Mouse (Mus musculus) thymus, adult 18-20 months (tissue): ENCODE data around the gene Cenpp.
"Not testable (repeated sequence)": the region's sequence is repeated elsewhere in the genome, so short reads cannot be mapped to it uniquely, and the experiment has no call there.

Experiments
- DNase-seq, 2 experiments: peaks; one replicate each; pipeline ENCODE4 v3.0.0; 2022; ENCODE audit warnings: mixed read lengths in 2 of 2

Gene Cenpp

GRCm38 (mm10) chr13:49603603-49604002, 49.0 kb downstream of the Cenpp start:
- DNase-seq: no peak

GRCm38 (mm10) chr13:49602541-49602940, 50.0 kb downstream of the Cenpp start:
- DNase-seq: not testable (repeated sequence)

GRCm38 (mm10) chr13:49586062-49586461, 66.5 kb downstream of the Cenpp start:
- no peak for DNase-seq

- no peak for DNase-seq
Measured at GRCm38 (mm10) chr13:49584307-49585005, 68.1 kb downstream of the Cenpp start.

GRCm38 (mm10) chr13:49583859-49584258, 68.7 kb downstream of the Cenpp start:
- DNase-seq: no peak

GRCm38 (mm10) chr13:49581541-49582530, 70.7 kb downstream of the Cenpp start, which contains the start of gene Omd:
Omd (plus strand) TSS chr13:49582462.
- DNase-seq: no peak

GRCm38 (mm10) chr13:49571418-49571817, 81.2 kb downstream of the Cenpp start:
- no peak for DNase-seq

- no peak for DNase-seq
Measured at GRCm38 (mm10) chr13:49570371-49570770, 82.2 kb downstream of the Cenpp start.

- DNase-seq: no peak
Measured at GRCm38 (mm10) chr13:49564347-49564746, 88.2 kb downstream of the Cenpp start.

GRCm38 (mm10) chr13:49560886-49561285, 91.7 kb downstream of the Cenpp start:
- DNase-seq: no peak

GRCm38 (mm10) chr13:49559185-49559584, 93.4 kb downstream of the Cenpp start:
- no peak for DNase-seq

- no peak for DNase-seq
Measured at GRCm38 (mm10) chr13:49556924-49557323, 95.7 kb downstream of the Cenpp start.

- DNase-seq: no peak
Measured at GRCm38 (mm10) chr13:49556203-49556602, 96.4 kb downstream of the Cenpp start.

- no peak for DNase-seq
Measured at GRCm38 (mm10) chr13:49554519-49554918, 98.1 kb downstream of the Cenpp start.

GRCm38 (mm10) chr13:49549616-49550015, 103.0 kb downstream of the Cenpp start:
- DNase-seq: no peak

GRCm38 (mm10) chr13:49547563-49548150, 104.9 kb downstream of the Cenpp start:
- no peak for DNase-seq

- DNase-seq: no peak
Measured at GRCm38 (mm10) chr13:49546517-49546916, 106.1 kb downstream of the Cenpp start.

- no peak for DNase-seq
Measured at GRCm38 (mm10) chr13:49545646-49546045, 106.9 kb downstream of the Cenpp start.

- DNase-seq: no peak
Measured at GRCm38 (mm10) chr13:49544279-49544678, 108.3 kb downstream of the Cenpp start, which contains the start of gene Aspn. Aspn (plus strand) TSS chr13:49544443.

- no peak for DNase-seq
Measured at GRCm38 (mm10) chr13:49538693-49539092, 113.9 kb downstream of the Cenpp start.

- DNase-seq: no peak
Measured at GRCm38 (mm10) chr13:49536946-49537345, 115.6 kb downstream of the Cenpp start.

GRCm38 (mm10) chr13:49530636-49531035, 121.9 kb downstream of the Cenpp start:
- no peak for DNase-seq

- DNase-seq: no peak
Measured at GRCm38 (mm10) chr13:49526235-49526634, 126.3 kb downstream of the Cenpp start.
